Mouse (Mus musculus) bone marrow, adult 2 months (tissue): Measurements from ENCODE around the gene Nupr1l.
"Not testable (repeated sequence)": the region's sequence is repeated elsewhere in the genome, so short reads cannot be mapped to it uniquely, and the experiment has no call there.

Source experiments
- CTCF ChIP-seq: fragments of 200-500 bp; IDR thresholded peaks from 2 replicates; pipeline ENCODE4 v1.5.1; 2011; ENCODE audit warnings: low read length, control low read depth; ENCODE audit not compliant: control insufficient read depth, insufficient read depth
- POLR2A ChIP-seq: fragments of 200-500 bp; IDR thresholded peaks from 2 replicates; pipeline ENCODE4 v1.6.1; 2011; ENCODE audit warnings: low read depth, mild to moderate bottlenecking, control low read depth, low read length, borderline replicate concordance; ENCODE audit not compliant: control insufficient read depth

GRCm38 (mm10) chr5:129915491-129915890, 7.2 kb downstream of the Nupr1l start:
- TF ChIP-seq CTCF, POLR2A: not testable (repeated sequence)
